Mouse (Mus musculus): ENCODE data around the gene Hoxc11.

Gene Hoxc11

GRCm38 (mm10) chr15:102936279-102936972, 17.8 kb upstream of the Hoxc11 start, which contains the start of gene Hoxc12:
Hoxc12 (plus strand) TSS chr15:102936757.
- DNase-seq (ENCODE audit: low spot score in 2 of 2): no peak

DNA sequence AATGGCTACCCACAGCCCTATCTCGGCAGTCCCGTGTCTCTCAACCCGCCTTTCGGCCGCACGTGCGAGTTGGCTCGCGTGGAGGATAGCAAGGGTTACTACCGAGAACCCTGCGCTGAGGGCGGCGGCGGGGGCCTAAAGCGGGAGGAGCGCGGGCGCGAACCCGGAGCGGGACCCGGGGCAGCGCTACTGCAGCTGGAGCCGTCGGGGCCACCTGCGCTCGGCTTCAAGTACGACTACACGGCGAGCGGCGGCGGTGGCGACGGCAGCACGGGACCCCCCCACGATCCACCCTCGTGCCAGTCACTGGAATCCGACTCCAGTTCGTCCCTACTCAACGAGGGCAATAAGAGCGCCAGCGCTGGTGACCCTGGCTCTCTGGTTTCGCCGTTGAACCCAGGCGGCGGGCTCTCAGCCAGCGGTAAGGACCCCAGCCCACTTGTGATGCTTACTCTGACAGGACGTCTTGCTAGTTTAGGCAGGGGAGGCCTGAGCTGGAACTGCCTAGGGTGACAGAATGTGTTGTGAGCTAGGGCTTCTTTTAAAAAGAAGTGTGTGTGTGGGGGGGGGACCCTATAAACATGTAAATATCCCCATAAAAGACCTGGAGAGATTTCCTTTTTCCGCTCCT, 17.1 kb upstream of the Hoxc11 start:
- no peak for DNase-seq (ENCODE audit: low spot score in 2 of 2)

- DNase-seq (ENCODE audit: low spot score in 2 of 2): no peak
Observed at GRCm38 (mm10) chr15:102939256-102940155, 14.7 kb upstream of the Hoxc11 start.

DNA sequence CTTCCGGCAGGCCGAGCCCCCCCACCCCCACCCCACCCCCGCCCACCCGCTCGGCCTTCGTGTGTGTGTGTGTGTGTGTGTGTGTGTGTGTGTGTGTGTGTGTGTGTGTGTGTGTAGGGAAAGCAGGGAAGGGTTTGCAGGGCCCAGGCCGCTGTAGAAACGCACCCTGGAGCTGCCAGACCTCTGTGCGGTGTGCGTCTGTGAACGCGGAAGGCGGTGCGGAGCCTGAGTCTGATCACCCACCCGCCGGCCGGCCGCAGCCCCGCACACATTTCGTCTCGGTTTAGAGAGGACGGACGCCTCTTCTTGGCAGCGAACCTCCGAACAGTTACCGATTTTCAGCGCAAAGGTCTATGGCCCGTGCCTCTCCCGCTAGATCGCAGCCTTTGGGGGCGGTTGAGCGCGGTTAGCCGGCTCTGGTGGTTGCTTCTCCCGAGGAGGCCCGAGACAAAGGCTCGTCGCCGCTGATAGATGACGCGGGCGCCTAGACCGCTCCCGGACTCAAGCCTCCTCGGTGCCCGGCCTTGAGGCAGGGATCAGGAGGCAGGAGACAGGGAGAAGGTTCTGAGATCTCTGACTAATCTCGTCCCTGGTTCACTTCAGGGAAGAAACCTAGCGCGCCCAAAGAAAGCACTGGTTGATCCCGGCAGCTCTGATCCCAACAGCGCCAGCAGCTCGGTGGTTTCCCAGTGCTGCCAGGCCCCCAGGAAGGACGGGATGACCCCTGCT, 11.3 kb upstream of the Hoxc11 start:
- no peak for DNase-seq (ENCODE audit: low spot score in 2 of 2)

DNA sequence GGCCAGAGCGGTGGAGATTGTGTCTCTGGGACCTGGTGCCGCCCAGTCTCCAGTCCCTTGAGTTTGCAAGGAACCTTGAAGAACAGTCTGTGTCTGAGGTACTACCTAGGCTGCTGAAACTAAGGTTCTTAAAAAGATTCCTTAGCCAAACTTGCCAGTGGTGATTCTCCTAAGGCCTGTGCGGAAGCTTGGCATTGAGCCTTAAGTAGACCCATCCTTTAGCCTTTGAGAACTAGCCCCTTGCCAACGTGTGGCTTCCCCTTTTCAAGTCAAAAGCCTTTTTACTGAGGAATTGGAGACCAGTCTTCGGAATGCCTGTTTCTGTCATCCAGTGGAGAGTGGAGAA, 10.8 kb upstream of the Hoxc11 start:
- DNase-seq (ENCODE audit: low spot score in 2 of 2): no peak

GRCm38 (mm10) chr15:102945185-102946077, 8.8 kb upstream of the Hoxc11 start:
- no peak for DNase-seq (ENCODE audit: low spot score in 2 of 2)

- no peak for DNase-seq (ENCODE audit: low spot score in 2 of 2)
Observed at GRCm38 (mm10) chr15:102947276-102947675, 7.0 kb upstream of the Hoxc11 start.

DNA sequence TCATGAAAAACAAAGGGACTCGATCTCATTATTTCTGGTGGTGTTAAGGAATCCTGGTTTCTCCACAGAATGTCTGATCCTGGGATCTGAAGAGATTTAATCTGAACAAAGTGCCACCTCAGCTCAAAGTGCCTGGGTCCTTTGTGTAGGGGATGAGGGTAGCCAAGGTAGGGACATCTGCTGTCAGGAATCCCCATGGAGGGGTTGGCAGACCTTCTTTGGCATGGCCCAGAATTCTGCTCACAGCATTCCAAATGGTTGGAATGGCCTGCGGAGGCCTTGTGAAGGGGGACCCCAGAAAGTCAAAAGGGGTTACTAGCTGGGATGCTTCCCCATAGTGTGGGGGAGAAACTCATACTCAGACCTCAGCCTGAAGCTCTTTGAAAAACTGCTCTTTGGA, 5.4 kb upstream of the Hoxc11 start:
- no peak for DNase-seq (ENCODE audit: low spot score in 2 of 2)

DNA sequence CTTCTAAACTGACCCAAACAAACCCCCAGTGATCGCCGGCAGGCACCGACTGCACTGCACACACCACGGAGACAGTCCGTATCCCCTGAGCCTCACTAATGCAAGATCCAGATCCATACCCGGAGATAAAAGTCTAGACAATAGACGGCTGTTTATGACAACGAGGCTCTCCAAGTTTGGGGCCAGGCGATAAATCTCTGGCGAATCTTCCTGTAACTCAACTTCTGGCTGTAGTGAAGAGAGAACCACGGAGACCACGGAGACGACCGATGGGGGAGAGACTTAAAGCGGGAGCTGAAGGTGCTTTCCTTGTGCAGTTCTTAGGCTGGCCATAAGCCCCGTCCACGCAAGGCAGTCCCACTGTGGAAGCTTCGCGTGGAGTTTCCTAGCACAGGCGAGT, 4.5 kb upstream of the Hoxc11 start:
- DNase-seq (ENCODE audit: low spot score in 2 of 2): no peak

GRCm38 (mm10) chr15:102950877-102951276, 3.4 kb upstream of the Hoxc11 start:
- no peak for DNase-seq (ENCODE audit: low spot score in 2 of 2)

DNA sequence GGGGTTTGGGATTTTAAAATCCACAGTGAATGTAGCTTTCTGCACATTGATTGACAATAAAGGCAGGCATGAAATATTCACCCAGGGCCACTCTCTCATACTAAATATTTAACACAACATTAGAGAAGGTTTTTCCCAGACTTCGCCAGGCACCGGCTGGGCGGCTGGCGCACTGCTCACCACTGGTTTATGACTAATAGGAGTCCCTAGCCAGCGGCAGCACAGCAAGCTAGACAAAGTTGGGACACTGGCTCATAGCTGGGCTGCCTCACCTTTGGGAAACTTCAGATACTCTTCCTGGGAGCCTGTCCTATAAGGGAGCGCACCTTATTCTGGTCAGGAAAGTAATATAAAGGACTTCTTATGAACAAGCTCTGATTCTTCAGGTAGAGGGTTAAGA, 666 bp upstream of the Hoxc11 start:
- no peak for DNase-seq (ENCODE audit: low spot score in 2 of 2)

DNA sequence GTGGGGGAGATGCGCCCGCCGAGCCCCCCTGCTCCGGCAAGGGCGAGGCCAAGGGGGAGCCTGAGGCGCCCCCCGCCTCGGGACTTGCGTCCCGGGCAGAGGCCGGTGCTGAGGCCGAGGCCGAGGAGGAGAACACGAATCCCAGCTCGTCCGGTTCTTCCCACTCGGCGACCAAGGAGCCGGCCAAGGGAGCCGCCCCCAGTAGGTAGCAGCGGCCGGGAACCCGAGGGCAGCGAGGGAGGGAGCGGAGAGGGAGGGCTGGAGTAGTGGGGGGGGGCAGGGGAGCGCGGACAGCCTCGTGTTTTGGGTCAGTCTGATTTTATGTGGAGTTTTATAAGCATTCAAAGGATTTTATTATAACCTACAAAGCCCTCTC, 768 bp downstream of the Hoxc11 start:
- no peak for DNase-seq (ENCODE audit: low spot score in 2 of 2)

GRCm38 (mm10) chr15:102955833-102956640, 1.8 kb downstream of the Hoxc11 start:
- no peak for DNase-seq (ENCODE audit: low spot score in 2 of 2)

GRCm38 (mm10) chr15:102956906-102957305, 2.7 kb downstream of the Hoxc11 start:
- DNase-seq (ENCODE audit: low spot score in 2 of 2): no peak

- no peak for DNase-seq (ENCODE audit: low spot score in 2 of 2)
Observed at GRCm38 (mm10) chr15:102959663-102960191, 5.5 kb downstream of the Hoxc11 start.

GRCm38 (mm10) chr15:102961728-102962127, 7.5 kb downstream of the Hoxc11 start:
- no peak for DNase-seq (ENCODE audit: low spot score in 2 of 2)

- no peak for DNase-seq (ENCODE audit: low spot score in 2 of 2)
Observed at GRCm38 (mm10) chr15:102962492-102962891, 8.3 kb downstream of the Hoxc11 start.

- no peak for DNase-seq (ENCODE audit: low spot score in 2 of 2)
Observed at GRCm38 (mm10) chr15:102963259-102963658, 9.0 kb downstream of the Hoxc11 start.

DNA sequence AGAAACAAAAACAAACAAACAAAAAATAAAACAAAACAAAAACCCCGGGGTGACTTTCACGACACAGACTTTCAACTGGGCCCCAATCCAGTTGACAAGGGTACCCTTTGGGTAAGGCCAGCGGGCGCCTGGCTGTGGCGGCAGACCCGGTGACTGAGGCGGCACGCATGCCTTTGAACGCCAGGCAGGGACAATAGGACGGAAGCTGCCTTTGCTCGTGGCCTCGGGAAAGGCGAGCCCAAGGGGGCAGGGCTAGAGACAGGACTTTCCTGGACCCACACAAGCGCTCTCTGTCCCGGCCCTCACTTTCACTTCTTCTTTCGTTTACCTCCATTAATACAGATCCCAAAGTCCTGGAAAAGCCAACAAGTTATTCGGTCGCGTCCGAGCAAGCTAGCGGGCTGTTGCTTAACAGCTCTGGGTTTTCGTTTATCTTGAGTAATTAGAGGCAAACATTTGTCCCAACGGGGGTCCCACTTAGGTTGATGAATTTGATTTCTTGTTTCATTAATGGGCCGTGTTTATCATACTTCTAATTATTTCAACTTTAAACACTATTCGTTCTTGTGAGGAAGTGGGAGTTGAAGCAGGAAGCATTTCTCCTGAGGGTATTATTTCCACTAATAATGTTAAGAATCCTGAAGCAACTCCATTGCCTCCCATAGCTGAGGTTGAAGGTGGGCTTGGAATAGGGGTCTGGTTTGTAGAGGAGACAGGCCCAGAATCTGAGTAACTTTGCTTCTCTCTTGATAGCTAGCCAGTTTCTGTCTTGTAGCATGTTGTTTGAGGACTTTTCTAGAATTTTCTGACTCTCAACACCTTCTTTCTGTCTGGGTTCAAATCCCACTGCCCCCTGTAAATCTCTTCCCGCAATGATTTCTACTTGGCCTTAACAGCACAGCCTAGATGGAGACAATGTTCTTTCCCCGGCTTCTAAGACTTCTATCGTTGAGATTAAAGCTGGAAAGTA, 9.7 kb downstream of the Hoxc11 start:
- DNase-seq (ENCODE audit: low spot score in 2 of 2): no peak
